Mouse (Mus musculus): ENCODE measurements around the gene 1700056E22Rik.

DNA sequence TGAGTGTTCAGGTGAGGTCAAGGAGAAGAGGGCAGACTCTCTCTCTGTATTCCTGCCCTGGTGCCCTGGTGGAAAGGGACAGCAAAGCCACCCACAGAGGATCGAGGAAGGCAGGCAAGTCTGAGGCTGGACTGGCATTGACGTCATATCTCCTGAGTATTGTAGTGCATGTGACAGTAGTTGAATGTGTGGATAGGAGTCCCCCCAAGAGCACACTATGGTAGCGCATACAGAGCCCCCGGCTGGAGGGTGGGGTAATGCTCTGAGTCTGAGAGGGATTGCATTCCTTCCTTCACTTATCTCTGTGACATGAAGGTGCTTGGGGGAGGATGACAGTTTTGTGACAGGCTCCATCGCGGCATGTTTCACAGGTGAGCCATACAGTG lies 14.4 kb downstream of the 1700056E22Rik start:
- TF ChIP-seq CTCF (IDR thresholded peaks at IDR 0.05; ENCODE audit: low read depth, low read length) (no peak), POLR2A (IDR thresholded peaks at IDR 0.05; ENCODE audit: insufficient read depth, low read length) (no peak)

All from ES-Bruce4 (cell line).